Mouse (Mus musculus): ENCODE measurements around the gene Atg9a. TPM values are rescaled to one million over a fixed set of nuclear protein-coding genes. Genes with fewer than 3 reads are reported as not detected.

Gene Atg9a
- total RNA-seq, 2 experiments from 2014 or later: 38.0 to 43.7 TPM

Small RNA genes within 50 kb of the gene (microRNA-seq; reads per million reads assigned to microRNA genes)
- not detected for gene Gm27943

Other genes with a start within 250 kb of the Atg9a start
- gene Ihh, start 240.5 kb downstream of the Atg9a start, total RNA-seq (2021): not detected
- gene Nhej1, start 67.0 kb downstream of the Atg9a start, total RNA-seq (2021): 1 to 10 TPM; 7.1 to 7.9 TPM
- gene Slc23a3, start 58.3 kb downstream of the Atg9a start, total RNA-seq (2021): under 1 TPM; 0.16 to 0.46 TPM
- 10 to 100 TPM; 38.0 TPM for gene Cnppd1, start 49.5 kb downstream of the Atg9a start, total RNA-seq (2021)
- gene Retreg2, start 49.4 kb downstream of the Atg9a start, total RNA-seq (2021): 10 to 100 TPM; 81.4 to 95.7 TPM
- 10 to 100 TPM; 30.2 to 35.1 TPM for gene Zfand2b, start 23.6 kb downstream of the Atg9a start, total RNA-seq (2021)
- 10 to 100 TPM; 24.9 to 33.9 TPM for gene Abcb6, start 11.8 kb downstream of the Atg9a start, total RNA-seq (2021)
- 10 to 100 TPM; 13.7 to 16.8 TPM for gene Ankzf1, start within 50 bp of the Atg9a start, total RNA-seq (2021)
- gene Glb1l, start 18.6 kb upstream of the Atg9a start, total RNA-seq (2021): 10 to 100 TPM; 20.2 to 22.2 TPM
- 100 to 1,000 TPM in 1 of 2 experiments, 10 to 100 TPM in 1; 94.9 to 125 TPM for gene Stk16, start 18.6 kb upstream of the Atg9a start, total RNA-seq (2021)
- 10 to 100 TPM; 26.0 to 70.0 TPM for gene Tuba4a, start 27.7 kb upstream of the Atg9a start, total RNA-seq (2021)
- gene A630095N17Rik, start 39.9 kb upstream of the Atg9a start, total RNA-seq (2021): not detected
- 100 to 1,000 TPM in 1 of 2 experiments, 10 to 100 TPM in 1; 67.9 to 138 TPM for gene Dnajb2, start 44.2 kb upstream of the Atg9a start, total RNA-seq (2021)
- 10 to 100 TPM; 38.2 to 54.2 TPM for gene Ptprn, start 72.3 kb upstream of the Atg9a start, total RNA-seq (2021)
- 100 to 1,000 TPM in 1 of 2 experiments, 10 to 100 TPM in 1; 90.7 to 118 TPM for gene Resp18, start 86.2 kb upstream of the Atg9a start, total RNA-seq (2021)
- gene Dnpep, start 125.8 kb upstream of the Atg9a start, total RNA-seq (2021): 100 to 1,000 TPM in 1 of 2 experiments, 10 to 100 TPM in 1; 88.1 to 112 TPM
- 10 to 100 TPM; 18.6 to 19.5 TPM for gene Des, start 168.1 kb upstream of the Atg9a start, total RNA-seq (2021)
- gene Speg, start 183.1 kb upstream of the Atg9a start, total RNA-seq (2021): 10 to 100 TPM in 1 of 2 experiments, 1 to 10 TPM in 1; 9.8 to 10.8 TPM
- gene Gmppa, start 243.7 kb upstream of the Atg9a start, total RNA-seq (2021): 10 to 100 TPM; 58.7 to 72.1 TPM

Data from adrenal gland, postnatal 36 days (tissue).